Mouse (Mus musculus): ENCODE data around the gene Ccdc185.

Ccdc185 gene

GRCm38 (mm10) chr1:182747081-182747480 lies 1.9 kb downstream of the Ccdc185 start:
- no peak for DNase-seq (ENCODE audit: low read depth, low spot score)

- no peak for DNase-seq (ENCODE audit: low read depth, low spot score)
Observed at GRCm38 (mm10) chr1:182735891-182736290, 13.1 kb downstream of the Ccdc185 start.

GRCm38 (mm10) chr1:182732695-182733094 lies 16.3 kb downstream of the Ccdc185 start:
- DNase-seq (ENCODE audit: low read depth, low spot score), result no peak

GRCm38 (mm10) chr1:182729002-182729401 lies 20.0 kb downstream of the Ccdc185 start:
- no peak for DNase-seq (ENCODE audit: low read depth, low spot score)

GRCm38 (mm10) chr1:182727541-182727940 lies 21.4 kb downstream of the Ccdc185 start:
- no peak for DNase-seq (ENCODE audit: low read depth, low spot score)

GRCm38 (mm10) chr1:182714236-182714935 lies 34.6 kb downstream of the Ccdc185 start:
- DNase-seq (ENCODE audit: low read depth, low spot score), result no peak

GRCm38 (mm10) chr1:182711360-182711933 lies 37.5 kb downstream of the Ccdc185 start:
- DNase-seq (ENCODE audit: low read depth, low spot score), result no peak

GRCm38 (mm10) chr1:182707459-182707858 lies 41.5 kb downstream of the Ccdc185 start:
- DNase-seq (ENCODE audit: low read depth, low spot score), result no peak

- no peak for DNase-seq (ENCODE audit: low read depth, low spot score)
Observed at GRCm38 (mm10) chr1:182704882-182705281, 44.1 kb downstream of the Ccdc185 start.

- DNase-seq (ENCODE audit: low read depth, low spot score), result no peak
Observed at GRCm38 (mm10) chr1:182699392-182700347, 49.3 kb downstream of the Ccdc185 start.

Measured in telencephalon, adult 2 months (tissue).